Mouse (Mus musculus) T-cell, adult 2 months (primary cell): ENCODE data around the gene Itpr2.
A peak's percentile ranks its signal among the peaks of the same experiment; 100 is the strongest.

Experiments used
- DNase-seq: peaks from one replicate; pipeline ENCODE4 v3.0.0; 2022; ENCODE audit warnings: low spot score

Itpr2 gene

GRCm38 (mm10) chr6:146108695-146109094 lies 393.3 kb downstream of the Itpr2 start:
- DNase-seq: no peak

GRCm38 (mm10) chr6:146107117-146107832 lies 394.7 kb downstream of the Itpr2 start:
- DNase-seq: peak; percentile 65

DNA sequence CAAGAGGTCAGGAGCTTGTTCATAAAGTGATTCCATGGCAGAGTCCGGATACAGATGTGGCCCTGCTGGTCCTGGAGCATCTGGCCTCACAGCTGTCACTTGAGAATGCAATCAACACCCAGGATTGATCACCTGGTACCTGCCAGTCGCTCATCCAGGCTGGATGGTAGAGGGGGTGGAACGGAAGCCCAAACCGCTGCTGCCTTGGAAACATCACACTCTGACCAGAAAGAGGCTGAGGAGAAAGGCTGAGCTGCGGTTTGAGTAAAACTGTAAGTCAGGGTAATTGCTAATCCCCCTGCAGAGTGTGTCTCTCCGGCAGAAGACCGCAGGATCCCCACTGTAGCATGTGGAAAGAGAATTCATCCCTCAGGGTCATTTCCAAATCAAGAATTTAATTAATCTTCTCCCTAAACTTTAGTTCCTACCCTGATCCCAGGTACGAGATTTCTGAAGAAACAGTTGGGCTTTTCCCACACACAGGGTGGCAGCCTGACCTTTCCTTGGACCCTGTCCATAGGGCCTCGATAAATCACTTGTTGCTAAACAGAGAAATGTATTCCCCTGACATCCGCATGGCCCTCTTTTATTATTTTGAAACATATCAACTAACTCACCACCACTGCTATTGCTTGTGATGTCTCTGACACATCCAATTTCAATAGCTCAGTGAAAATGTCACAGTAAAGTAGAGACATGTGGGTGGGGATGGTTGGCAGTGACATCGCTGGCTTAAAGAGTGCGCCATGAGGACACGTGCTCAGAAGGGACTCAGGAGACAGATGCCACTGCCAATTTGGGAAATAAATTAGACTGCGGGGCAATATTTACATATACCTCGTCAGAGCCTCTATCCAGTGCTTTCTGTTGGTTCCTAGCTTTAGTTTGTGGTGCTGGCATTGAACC lies 418.7 kb downstream of the Itpr2 start:
- no peak for DNase-seq

DNA sequence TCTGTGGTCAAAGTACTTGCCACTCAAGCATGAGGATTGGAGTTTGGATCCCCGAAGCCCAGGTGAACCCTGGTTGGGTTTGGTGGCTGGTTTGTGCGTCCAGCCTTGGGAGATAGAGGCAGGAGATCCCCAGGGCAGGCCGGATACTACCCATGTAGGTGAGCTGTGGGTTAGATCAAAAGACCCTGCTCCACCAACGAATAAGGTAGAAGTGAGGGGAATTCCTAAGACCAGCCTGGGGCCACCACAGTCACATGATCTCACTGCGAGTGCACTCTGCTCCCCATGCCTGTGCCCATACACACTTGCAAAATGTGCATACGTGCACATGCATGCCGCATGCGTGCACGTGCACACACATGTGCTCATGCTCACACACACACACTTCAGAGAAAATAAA lies 419.5 kb downstream of the Itpr2 start:
- peak; percentile 59 for DNase-seq

DNA sequence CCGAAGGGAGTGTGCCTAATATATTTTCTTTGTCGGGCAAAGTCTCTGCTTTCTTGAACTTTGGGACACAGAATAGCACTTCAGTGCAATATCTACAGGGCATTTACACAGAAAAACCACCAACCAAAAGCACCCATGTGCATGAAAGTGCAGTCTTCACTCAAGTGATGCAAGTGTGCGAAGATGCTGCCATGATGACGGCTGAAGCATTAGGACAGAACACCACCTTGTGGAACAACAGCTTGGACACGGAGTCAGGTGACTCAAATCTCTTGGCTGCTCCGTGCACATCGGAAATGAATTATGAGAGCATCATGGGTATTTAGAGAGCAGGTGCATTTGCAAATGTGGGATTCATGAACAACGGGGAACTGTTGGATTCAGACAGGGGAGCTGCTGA lies 420.4 kb downstream of the Itpr2 start:
- no peak for DNase-seq

- DNase-seq: peak; percentile 94
Observed at GRCm38 (mm10) chr6:146080546-146081512, 421.2 kb downstream of the Itpr2 start.

DNA sequence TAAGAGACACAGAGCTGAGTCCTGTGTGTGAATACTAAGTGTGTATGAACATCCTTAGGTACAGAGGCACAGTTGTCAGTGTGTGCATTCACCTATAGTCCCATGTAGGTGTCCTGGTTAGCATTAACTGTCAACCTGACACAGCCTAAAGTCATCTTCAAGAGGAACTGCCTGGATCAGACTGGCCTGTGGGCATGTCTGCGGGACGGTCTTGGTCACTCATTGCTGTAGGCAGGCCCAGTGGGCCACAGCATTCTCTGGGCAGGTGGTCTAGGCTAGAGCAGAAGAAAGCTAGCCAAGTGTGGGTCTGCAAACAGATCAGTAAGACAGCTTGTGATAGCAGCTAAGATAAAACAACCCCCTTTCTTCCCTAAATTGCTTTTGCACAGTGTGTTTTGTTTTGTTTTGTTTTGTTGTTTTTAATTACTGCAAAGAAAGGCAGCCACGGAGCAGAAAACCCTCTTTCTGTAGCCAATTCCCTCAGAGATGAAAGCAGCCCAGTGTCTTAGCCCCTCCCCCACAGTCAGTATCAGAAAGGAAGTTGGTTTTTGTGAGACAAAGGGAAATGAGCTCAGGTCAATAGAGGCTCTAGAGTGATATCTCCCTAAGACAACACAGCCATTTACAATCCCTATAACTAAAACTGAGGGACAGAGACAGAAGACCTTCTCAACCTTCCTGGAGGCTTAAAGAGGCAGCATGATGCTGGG lies 422.1 kb downstream of the Itpr2 start:
- DNase-seq: peak; percentile 78

- peak; percentile 65 for DNase-seq
Observed at GRCm38 (mm10) chr6:146079261-146079660, 422.8 kb downstream of the Itpr2 start.

DNA sequence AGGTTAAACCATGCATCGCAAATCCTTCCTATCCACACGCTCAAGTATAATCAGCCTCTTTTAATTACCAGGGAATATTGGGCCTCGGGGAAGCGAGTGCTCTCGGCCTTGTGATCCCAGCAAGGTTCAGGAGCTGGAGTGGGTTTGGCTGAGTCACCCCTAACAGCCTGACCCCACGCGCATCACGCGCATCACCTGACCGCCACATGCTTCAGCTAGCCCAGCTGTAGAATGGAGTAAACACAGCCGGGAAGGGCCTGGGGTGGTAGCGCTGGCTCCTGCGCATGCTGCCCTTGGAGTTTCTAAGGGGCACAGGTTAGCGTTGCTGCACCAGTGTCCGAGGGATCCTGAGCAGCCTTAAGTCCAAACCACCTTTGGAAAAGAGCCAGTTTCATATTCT lies 423.9 kb downstream of the Itpr2 start:
- DNase-seq: no peak

- DNase-seq: peak; percentile 68
Observed at GRCm38 (mm10) chr6:146077124-146077889, 424.7 kb downstream of the Itpr2 start.

DNA sequence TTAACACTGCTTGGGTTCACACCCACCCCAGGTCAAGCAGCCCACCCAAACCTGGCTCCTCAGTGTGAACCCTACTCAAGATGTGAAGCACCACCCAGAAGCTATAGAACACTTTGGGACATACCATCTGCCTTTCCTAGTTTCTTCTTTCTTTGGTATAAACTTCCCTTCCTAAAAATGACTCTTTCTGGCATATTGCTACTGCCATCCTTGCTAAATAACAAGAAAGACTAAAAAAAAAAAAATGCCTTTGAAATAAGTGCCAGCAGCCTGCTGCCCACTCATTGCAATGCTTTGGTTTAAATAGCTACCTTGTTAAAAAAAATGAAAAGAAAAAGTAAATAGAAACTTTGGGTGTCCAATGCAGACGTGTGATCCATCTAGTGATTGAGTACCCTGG lies 429.2 kb downstream of the Itpr2 start:
- DNase-seq: no peak

GRCm38 (mm10) chr6:146071883-146072282 lies 430.1 kb downstream of the Itpr2 start:
- no peak for DNase-seq
